Mouse (Mus musculus) lung, adult 10 weeks (tissue): ENCODE measurements around the gene Hirip3. TPM values are rescaled to one million over a fixed set of nuclear protein-coding genes. Genes with fewer than 3 reads are reported as not detected.

ENCODE experiments used
- polyA plus RNA-seq: library from polyadenylated mRNA; stranded (reverse); fragments of 350-450 nt; fragmentation: Illumina TruSeq; extraction: RNeasy Lipid Tissue Mini Kit (QIAGEN cat#74804); gene quantifications from one replicate; pipeline ENCODE4 v1.2.3, GENCODE M21; 2014; ENCODE audit warnings: low read depth, low replicate concordance; ENCODE audit not compliant: insufficient read depth

Gene Hirip3
- polyA plus RNA-seq: 7.5 TPM

DNA sequence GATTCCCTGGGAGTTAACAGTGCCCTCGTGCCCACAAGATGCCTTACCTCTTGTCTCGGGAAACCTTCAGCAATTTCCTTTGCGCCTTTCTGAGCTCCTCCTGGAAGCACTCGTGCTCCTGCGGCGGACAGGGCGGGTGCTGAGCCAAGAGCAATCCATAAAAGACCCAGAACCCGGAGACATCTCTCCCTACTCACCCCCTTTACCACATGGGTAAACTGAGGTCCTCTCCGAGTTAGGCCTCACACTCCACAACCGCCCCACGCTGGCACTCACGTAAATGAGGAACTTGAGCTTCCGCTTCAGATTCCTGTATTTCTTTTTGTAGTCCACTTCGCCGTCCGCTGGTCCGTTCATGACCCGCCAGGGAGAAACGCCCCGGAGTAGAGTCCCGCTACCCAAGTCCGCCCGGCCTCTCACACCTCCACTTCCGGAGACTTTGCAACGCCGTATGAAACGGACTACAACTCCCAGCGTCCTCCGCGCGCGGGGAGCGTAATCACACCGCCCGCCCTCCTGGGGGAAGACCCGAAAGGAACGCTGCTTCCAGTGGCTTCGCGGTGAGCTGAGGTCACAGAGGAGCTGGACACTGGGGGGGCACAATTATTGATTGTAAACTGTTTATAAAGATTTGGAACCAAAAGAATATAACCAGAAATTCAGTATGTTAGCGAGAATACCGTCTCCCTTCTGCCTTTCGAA, at the start of gene Hirip3:
Gene Hirip3 (plus strand): TSS at position 544 of the 702 bp plus-strand sequence.

DNA sequence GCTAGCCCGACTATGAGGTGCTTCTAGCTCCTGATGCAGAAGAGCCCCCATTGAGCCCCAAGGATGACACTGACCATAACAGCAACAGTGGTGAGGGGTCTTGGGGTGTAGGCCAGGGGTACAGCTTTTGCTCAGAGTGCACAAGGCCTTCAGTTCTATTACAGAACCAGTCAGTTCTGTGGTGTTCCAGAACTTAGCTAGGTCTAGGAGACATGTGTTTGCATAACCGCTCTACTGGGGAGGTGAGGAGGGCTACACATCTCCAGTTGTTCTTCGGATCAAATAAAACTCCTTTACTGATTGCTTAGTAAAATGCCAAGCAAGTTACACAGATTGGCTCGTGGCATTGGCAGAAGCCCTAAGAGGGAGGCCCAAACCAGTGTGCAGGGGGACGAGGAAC, 30.2 kb upstream of the Hirip3 start, which contains the start of gene 4930451I11Rik:
Gene 4930451I11Rik (minus strand): TSS at position 101 of the 400 bp plus-strand sequence.

DNA sequence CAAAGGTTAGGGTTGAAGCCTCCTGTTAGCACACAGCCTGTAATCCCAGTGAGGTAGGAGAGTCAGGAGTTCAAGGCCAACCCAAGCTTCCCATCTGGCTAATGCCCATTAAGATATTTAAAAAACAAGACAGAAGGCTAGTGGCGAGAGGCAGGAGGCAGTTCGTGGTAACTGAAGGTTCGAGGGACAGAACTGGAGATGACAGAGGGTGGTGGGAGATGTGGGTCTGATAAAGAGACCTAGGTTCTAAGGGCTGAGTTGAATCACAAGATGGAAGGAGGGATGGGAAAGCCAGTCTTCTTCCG, 14.7 kb upstream of the Hirip3 start, which contains the start of gene Doc2a:
Gene Doc2a (plus strand): TSS at position 301 of the 305 bp plus-strand sequence.

DNA sequence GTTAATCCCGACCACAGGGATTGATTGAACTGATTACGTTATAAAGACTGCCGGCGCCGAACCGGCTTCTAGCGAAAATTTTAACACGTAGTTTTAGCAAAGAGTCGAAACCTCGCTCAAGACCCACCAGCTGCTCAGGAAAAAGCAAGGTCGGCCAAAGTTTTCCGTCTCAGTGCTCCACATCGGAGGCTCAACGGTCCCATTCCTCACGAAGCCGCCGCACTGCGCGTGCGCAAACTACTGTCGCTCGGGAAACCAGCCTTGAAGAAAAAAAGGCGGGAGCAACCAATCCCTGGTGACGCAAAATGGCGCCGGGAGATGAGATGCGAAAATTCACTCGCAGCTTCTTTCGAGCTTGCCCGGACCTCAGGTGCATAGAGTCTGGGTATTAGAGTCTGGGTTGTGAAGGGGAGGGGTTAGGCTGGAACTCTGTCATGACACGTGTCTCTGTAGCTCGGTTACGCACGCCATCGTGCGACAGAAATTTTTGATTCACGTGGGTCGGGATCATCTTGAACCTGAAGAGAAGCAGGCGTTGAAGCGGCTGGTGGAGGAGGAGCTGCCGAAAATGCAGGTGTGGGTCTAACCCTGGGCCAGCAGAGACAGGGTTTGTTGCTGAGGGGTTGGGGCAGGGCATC, 494 bp downstream of the Hirip3 start, which contains the start of gene Ino80e:
Gene Ino80e (minus strand): TSS at position 231 of the 638 bp plus-strand sequence.

DNA sequence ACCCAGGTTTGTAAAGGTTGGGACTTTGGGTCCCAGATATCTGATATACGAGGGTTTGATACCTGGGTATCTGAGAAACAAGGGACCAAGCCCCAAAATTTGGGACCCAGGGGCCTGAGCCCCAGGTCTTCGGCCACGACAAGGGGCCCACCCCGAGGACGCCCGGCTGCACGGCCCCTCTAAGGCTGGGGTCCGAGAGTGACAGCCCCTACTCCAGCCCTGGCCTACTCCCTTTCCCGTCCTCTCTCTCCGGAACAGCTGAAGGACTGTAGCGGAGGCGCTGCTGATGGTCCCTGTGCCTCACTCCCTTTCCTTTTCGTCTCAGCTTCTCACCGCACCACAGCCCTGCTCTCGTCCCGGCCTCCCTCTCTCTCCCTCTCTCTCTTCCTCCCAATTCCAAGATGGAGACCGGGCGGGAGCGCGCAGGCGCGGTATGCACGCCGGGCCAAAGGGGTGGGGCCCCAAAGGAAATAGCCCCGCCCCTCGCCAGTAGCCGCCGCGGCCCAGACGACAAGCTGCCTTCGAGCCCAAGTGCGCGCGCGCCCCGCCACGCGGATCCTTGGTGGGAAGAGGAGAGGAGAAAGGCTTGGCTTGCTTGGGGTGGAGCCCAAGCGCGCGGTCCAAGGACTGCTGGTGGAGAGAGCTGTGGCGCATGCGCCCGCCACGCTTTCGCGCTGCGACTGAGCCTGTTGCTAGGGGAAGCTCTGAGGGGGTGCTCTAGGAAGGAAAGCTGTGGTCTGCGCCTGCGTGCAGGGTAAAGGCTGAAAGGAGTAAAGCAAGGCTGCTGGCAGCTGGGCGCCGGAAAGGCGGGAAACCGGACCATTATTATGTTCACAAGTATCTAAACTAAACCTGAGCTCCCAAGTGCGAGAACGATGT, 22.8 kb downstream of the Hirip3 start, which contains the start of gene Taok2:
Gene Taok2 (minus strand): TSS at position 418 of the 879 bp plus-strand sequence.

Other genes with a start within 250 kb of the Hirip3 start
- 293 TPM for gene Nupr1, start 231.1 kb upstream of the Hirip3 start, polyA plus RNA-seq
- gene Sgf29, start 212.7 kb upstream of the Hirip3 start, polyA plus RNA-seq: 42.0 TPM
- 90.2 TPM for gene Sult1a1, start 185.5 kb upstream of the Hirip3 start, polyA plus RNA-seq
- 50.0 TPM for gene Bola2, start 166.6 kb upstream of the Hirip3 start, polyA plus RNA-seq
- 7.2 TPM for gene Slx1b, start 166.2 kb upstream of the Hirip3 start, polyA plus RNA-seq
- 175 TPM for gene Coro1a, start 154.2 kb upstream of the Hirip3 start, polyA plus RNA-seq
- gene Mapk3, start 102.4 kb upstream of the Hirip3 start, polyA plus RNA-seq: 260 TPM
- 7.1 TPM for gene Gdpd3, start 95.6 kb upstream of the Hirip3 start, polyA plus RNA-seq
- 159 TPM for gene Ypel3, start 85.0 kb upstream of the Hirip3 start, polyA plus RNA-seq
- 1.3 TPM for gene Tbx6, start 80.5 kb upstream of the Hirip3 start, polyA plus RNA-seq
- gene Ppp4c, start 69.5 kb upstream of the Hirip3 start, polyA plus RNA-seq: 98.9 TPM
- gene Fam57b, start 64.3 kb upstream of the Hirip3 start, polyA plus RNA-seq: 1.8 TPM
- gene 4930451I11Rik, start 30.3 kb upstream of the Hirip3 start, polyA plus RNA-seq: not detected
- 0.11 TPM for gene Doc2a, start 14.6 kb upstream of the Hirip3 start, polyA plus RNA-seq
- 48.2 TPM for gene Ino80e, start 405 bp downstream of the Hirip3 start, polyA plus RNA-seq
- 60.3 TPM for gene Taok2, start 22.7 kb downstream of the Hirip3 start, polyA plus RNA-seq
- 57.2 TPM for gene Tmem219, start 60.9 kb downstream of the Hirip3 start, polyA plus RNA-seq
- gene Kctd13, start 66.9 kb downstream of the Hirip3 start, polyA plus RNA-seq: 6.6 TPM
- not detected for gene Asphd1, start 87.6 kb downstream of the Hirip3 start, polyA plus RNA-seq
- gene Sez6l2, start 88.6 kb downstream of the Hirip3 start, polyA plus RNA-seq: 0.34 TPM
- gene Cdipt, start 113.9 kb downstream of the Hirip3 start, polyA plus RNA-seq: 102 TPM
- 4.1 TPM for gene Cdiptos, start 114.1 kb downstream of the Hirip3 start, polyA plus RNA-seq
- 46.3 TPM for gene Mvp, start 152.6 kb downstream of the Hirip3 start, polyA plus RNA-seq
- not detected for gene Pagr1b, start 154.5 kb downstream of the Hirip3 start, polyA plus RNA-seq
- 10.9 TPM for gene Pagr1a, start 155.4 kb downstream of the Hirip3 start, polyA plus RNA-seq
- 24.7 TPM for gene Gm42742, start 159.1 kb downstream of the Hirip3 start, polyA plus RNA-seq
- 0.74 TPM for gene Prrt2, start 159.2 kb downstream of the Hirip3 start, polyA plus RNA-seq
- 57.2 TPM for gene Maz, start 165.1 kb downstream of the Hirip3 start, polyA plus RNA-seq
- gene Kif22, start 180.5 kb downstream of the Hirip3 start, polyA plus RNA-seq: 0.95 TPM
- not detected for gene Zg16, start 225.4 kb downstream of the Hirip3 start, polyA plus RNA-seq
- gene AI467606, start 229.4 kb downstream of the Hirip3 start, polyA plus RNA-seq: 23.2 TPM